Mouse (Mus musculus): Measurements from ENCODE around the gene Wfdc12.

- TF ChIP-seq CTCF (IDR thresholded peaks at IDR 0.05), result no peak
- no peak for TF ChIP-seq EP300 (IDR thresholded peaks at IDR 0.05)
Observed at GRCm38 (mm10) chr2:164219295-164219694, 28.9 kb upstream of the Wfdc12 start.
